Mouse (Mus musculus) embryonic facial prominence, embryonic 13.5 days (tissue): ENCODE measurements around the gene Pilrb2. TPM values are rescaled to one million over a fixed set of nuclear protein-coding genes. Genes with fewer than 3 reads are reported as not detected.
"Not testable (repeated sequence)": the region's sequence is repeated elsewhere in the genome, so short reads cannot be mapped to it uniquely, and the experiment has no call there.

Experiments used
- ATAC-seq: fragments of 200-750 bp; cut with Nextera tagmentation; 2 replicates; pipeline ENCODE4 v1.8.0; 2017; ENCODE audit warnings: low read depth; ENCODE audit not compliant: insufficient number of reproducible peaks, insufficient read depth, low FRiP score, low TSS enrichment
- H3K27ac ChIP-seq: fragments of 300-500 bp; sonication (generic); 2 replicates; pipeline ENCODE4 v1.5.1; 2015; ENCODE audit warnings: moderate library complexity, mild to moderate bottlenecking, inconsistent platforms
- H3K27me3 ChIP-seq: fragments of 300-500 bp; sonication (generic); 2 replicates; pipeline ENCODE4 v1.6.1; 2015; ENCODE audit warnings: mild to moderate bottlenecking, inconsistent platforms
- H3K36me3 ChIP-seq: fragments of 300-500 bp; sonication (generic); 2 replicates; pipeline ENCODE4 v1.6.1; 2015; ENCODE audit warnings: mild to moderate bottlenecking, inconsistent platforms
- H3K4me1 ChIP-seq: fragments of 300-500 bp; sonication (generic); 2 replicates; pipeline ENCODE4 v1.6.1; 2015; ENCODE audit warnings: inconsistent platforms
- H3K4me2 ChIP-seq: fragments of 300-500 bp; sonication (generic); 2 replicates; pipeline ENCODE4 v1.6.1; 2015; ENCODE audit warnings: moderate library complexity, mild to moderate bottlenecking, inconsistent platforms
- H3K4me3 ChIP-seq: fragments of 300-500 bp; sonication (generic); 2 replicates; pipeline ENCODE4 v1.5.1; 2015; ENCODE audit warnings: mild to moderate bottlenecking, inconsistent platforms
- H3K9ac ChIP-seq: fragments of 300-500 bp; sonication (generic); 2 replicates; pipeline ENCODE4 v1.6.1; 2015; ENCODE audit warnings: mild to moderate bottlenecking, inconsistent platforms
- H3K9me3 ChIP-seq: fragments of 300-500 bp; sonication (generic); 2 replicates; pipeline ENCODE4 v1.6.1; 2016; ENCODE audit warnings: inconsistent platforms
- WGBS: fragments of 180-500 bp; shearing (Covaris S2); methylation state at CpG from one replicate; pipeline ENCODE4 v1.1.7; 2015; ENCODE audit warnings: mixed read lengths; 5-methylcytosine and 5-hydroxymethylcytosine counted together
- polyA plus RNA-seq: library from polyadenylated mRNA; unstranded; fragments of >200 nt; fragmentation: Nextera tagmentation; extraction: Ambion mirVana; gene quantifications from 2 replicates; pipeline ENCODE4 v1.2.1, GENCODE M21; 2015

Pilrb2 gene
- polyA plus RNA-seq, 1 experiment from 2014 or later, result not detected

- not testable (repeated sequence) for H3K27me3 ChIP-seq, H3K9me3 ChIP-seq, H3K4me1 ChIP-seq, H3K9ac ChIP-seq, H3K36me3 ChIP-seq, H3K4me3 ChIP-seq, H3K27ac ChIP-seq, H3K4me2 ChIP-seq, ATAC-seq
- WGBS, result 21% methylated on average over 1 of the region's 1 CpGs
Measured at GRCm38 (mm10) chr5:137872381-137872702, 727 bp upstream of the Pilrb2 start.

GRCm38 (mm10) chr5:137868600-137868999 lies 3.0 kb downstream of the Pilrb2 start:
- not testable (repeated sequence) for H3K4me1 ChIP-seq, ATAC-seq, H3K36me3 ChIP-seq, H3K4me2 ChIP-seq, H3K27me3 ChIP-seq, H3K9me3 ChIP-seq, H3K4me3 ChIP-seq, H3K9ac ChIP-seq, H3K27ac ChIP-seq
- WGBS, result 68% methylated on average over 2 of the region's 2 CpGs

GRCm38 (mm10) chr5:137864008-137864407 lies 7.6 kb downstream of the Pilrb2 start:
- not testable (repeated sequence) for H3K27me3 ChIP-seq, H3K9me3 ChIP-seq, H3K4me3 ChIP-seq, H3K36me3 ChIP-seq, H3K9ac ChIP-seq, H3K4me1 ChIP-seq, ATAC-seq, H3K4me2 ChIP-seq, H3K27ac ChIP-seq
- 80% methylated on average over 1 of the region's 1 CpGs for WGBS

- H3K4me1 ChIP-seq, H3K27ac ChIP-seq, H3K9me3 ChIP-seq, H3K9ac ChIP-seq, H3K36me3 ChIP-seq, H3K27me3 ChIP-seq, ATAC-seq, H3K4me2 ChIP-seq, H3K4me3 ChIP-seq: not testable (repeated sequence)
- WGBS, result 77% methylated on average over 2 of the region's 2 CpGs
Measured at GRCm38 (mm10) chr5:137857960-137858710, 13.5 kb downstream of the Pilrb2 start, which contains the start of gene Pilrb1. Gene Pilrb1, minus strand, starts transcription at chr5:137858106.

GRCm38 (mm10) chr5:137856870-137857269 lies 14.7 kb downstream of the Pilrb2 start:
- not testable (repeated sequence) for H3K4me1 ChIP-seq, ATAC-seq, H3K36me3 ChIP-seq, H3K9me3 ChIP-seq, H3K4me2 ChIP-seq, H3K27me3 ChIP-seq, H3K9ac ChIP-seq, H3K4me3 ChIP-seq, H3K27ac ChIP-seq
- WGBS, result 71% methylated on average over 5 of the region's 5 CpGs

GRCm38 (mm10) chr5:137854907-137855306 lies 16.7 kb downstream of the Pilrb2 start:
- H3K4me3 ChIP-seq, H3K36me3 ChIP-seq, H3K27ac ChIP-seq, ATAC-seq, H3K9ac ChIP-seq, H3K27me3 ChIP-seq, H3K9me3 ChIP-seq, H3K4me1 ChIP-seq, H3K4me2 ChIP-seq: not testable (repeated sequence)
- 91% methylated on average over 3 of the region's 3 CpGs for WGBS

- 89% methylated on average over 1 of the region's 1 CpGs for WGBS
- not testable (repeated sequence) for H3K36me3 ChIP-seq, H3K9ac ChIP-seq
Measured at GRCm38 (mm10) chr5:137850313-137850712, 21.3 kb downstream of the Pilrb2 start.

GRCm38 (mm10) chr5:137837110-137837509 lies 34.5 kb downstream of the Pilrb2 start:
- not testable (repeated sequence) for H3K4me3 ChIP-seq, H3K4me2 ChIP-seq, H3K27ac ChIP-seq, H3K27me3 ChIP-seq, H3K9ac ChIP-seq, ATAC-seq, H3K36me3 ChIP-seq, H3K4me1 ChIP-seq, H3K9me3 ChIP-seq

More at GRCm38 (mm10) chr5:137850313-137850712, 21.3 kb downstream of the Pilrb2 start:
- not testable (repeated sequence) for H3K4me1 ChIP-seq, H3K4me3 ChIP-seq, H3K4me2 ChIP-seq, H3K9me3 ChIP-seq, ATAC-seq, H3K27ac ChIP-seq, H3K27me3 ChIP-seq

GRCm38 (mm10) chr5:137836611-137837010 lies 35.0 kb downstream of the Pilrb2 start:
- Histone ChIP-seq H3K4me3 (no peak overlapping the region), H3K9me3 (no peaks in the 10 kb centered on the region), H3K36me3 (no peaks in the 10 kb centered on the region), H3K27ac (no peak overlapping the region), H3K9ac (no peak overlapping the region), H3K4me1 (no peaks in the 10 kb centered on the region), H3K4me2 (no peak overlapping the region), H3K27me3 (no peaks in the 10 kb centered on the region)
- no peak for ATAC-seq

GRCm38 (mm10) chr5:137835966-137836520 lies 35.6 kb downstream of the Pilrb2 start, which contains the start of gene Pilra:
Gene Pilra, minus strand, starts transcription at chr5:137836281.
- H3K4me2 ChIP-seq, H3K36me3 ChIP-seq, H3K9ac ChIP-seq, H3K27ac ChIP-seq, H3K27me3 ChIP-seq, H3K9me3 ChIP-seq, H3K4me3 ChIP-seq, ATAC-seq, H3K4me1 ChIP-seq: not testable (repeated sequence)
- WGBS, result 66% methylated on average over 2 of the region's 2 CpGs

- H3K9ac ChIP-seq, result no peak overlapping the region
- no peaks in the 10 kb centered on the region for H3K36me3 ChIP-seq
- 50% methylated on average over 4 of the region's 4 CpGs for WGBS
- no peak for ATAC-seq
- H3K27ac ChIP-seq, result no peak overlapping the region
- no peaks in the 10 kb centered on the region for H3K9me3 ChIP-seq
- H3K4me1 ChIP-seq, result no peaks in the 10 kb centered on the region
- H3K27me3 ChIP-seq, result no peaks in the 10 kb centered on the region
- H3K4me2 ChIP-seq, result no peak overlapping the region
- H3K4me3 ChIP-seq, result no peak overlapping the region
Measured at GRCm38 (mm10) chr5:137833500-137833899, 38.1 kb downstream of the Pilrb2 start.

GRCm38 (mm10) chr5:137831506-137831905 lies 40.1 kb downstream of the Pilrb2 start:
- WGBS, result 76% methylated on average over 6 of the region's 6 CpGs
- Histone ChIP-seq H3K36me3 (no peaks in the 10 kb centered on the region), H3K9ac (no peak overlapping the region), H3K4me1 (no peaks in the 10 kb centered on the region), H3K4me3 (no peak overlapping the region), H3K9me3 (no peaks in the 10 kb centered on the region), H3K27me3 (no peaks in the 10 kb centered on the region), H3K4me2 (no peak overlapping the region), H3K27ac (no peak overlapping the region)
- no peak for ATAC-seq
